ENCODE assay signal across 12 mouse cellular contexts in the genomic region with DNA sequence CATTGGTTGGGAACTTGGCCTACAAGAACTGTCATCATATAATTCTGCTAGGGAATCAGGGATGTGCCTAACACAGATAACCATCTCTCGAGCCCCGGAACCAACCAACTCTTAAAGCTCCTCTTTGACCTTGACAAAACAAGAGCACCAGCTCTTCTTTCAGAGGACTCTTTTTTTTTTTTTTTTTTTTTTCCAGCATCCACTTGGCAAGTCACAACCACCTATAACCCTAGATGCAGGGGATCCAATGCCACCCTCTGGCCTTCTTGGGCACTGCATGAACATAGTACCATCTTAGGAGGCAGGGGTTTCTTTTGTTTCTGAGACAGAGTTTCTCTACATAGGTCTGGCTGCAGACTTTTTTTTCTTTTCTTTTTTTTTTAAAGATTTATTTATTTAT. TPM values are rescaled to one million over a fixed set of nuclear protein-coding genes. Genes with fewer than 3 reads are reported as not detected.
DNase-seq lines count a peak whose midpoint lies in the region; ATAC-seq and TF ChIP-seq lines count a peak whose summit lies in the region.
"Had no signal": no experiment of that assay in that cellular context is flagged by ENCODE, and none has a peak within 500 bp of the region (broad histone marks: within the 10 kb centered on the region; RNA-seq: fewer than 3 reads in every experiment).

No protein-coding gene starts in this region.

- no peak for TF ChIP-seq POLR2A in cerebellum, adult 2 months (IDR thresholded peaks at IDR 0.05; ENCODE audit: borderline replicate concordance, insufficient read depth, low read length)

- TF ChIP-seq CTCF in layer of hippocampus, adult 2 months (conservative IDR thresholded peaks at IDR 0.05) = peak; percentile 56
- no peak for TF ChIP-seq CTCF in cerebellum, adult 2 months (IDR thresholded peaks at IDR 0.05; ENCODE audit: borderline replicate concordance, insufficient read depth, low read depth, low read length)

- H3K4me1 ChIP-seq in cerebellum, adult 2 months (ENCODE audit: control insufficient read depth, insufficient read depth, low read length) = no peaks in the 10 kb centered on the region
- H3K4me1 ChIP-seq: lung, embryonic 15.5 days; neural tube, embryonic 12.5 days had no signal

- no peaks in the 10 kb centered on the region for H3K27me3 ChIP-seq in cerebellum, adult 2 months (ENCODE audit: control insufficient read depth, insufficient read depth, low read length)
- H3K27me3 ChIP-seq: lung, embryonic 15.5 days; neural tube, embryonic 12.5 days had no signal

- H3K27ac ChIP-seq in layer of hippocampus, adult 2 months = no peak overlapping the region
- H3K27ac ChIP-seq in cerebellum, adult 2 months (ENCODE audit: insufficient read depth, low read length) = no peak overlapping the region
- H3K27ac ChIP-seq: lung, embryonic 15.5 days; neural tube, embryonic 12.5 days had no signal

- DNase-seq in CD4-positive, CD25-positive, alpha-beta regulatory T cell, adult 2 months (ENCODE audit: low read depth, low spot score) = peak; percentile 61
- DNase-seq in layer of hippocampus, adult 2 months (ENCODE audit: low spot score in 2 of 2) = no peak
- DNase-seq in layer of hippocampus, postnatal 14 days (ENCODE audit: low spot score in 2 of 2) = no peak
- DNase-seq in brain, adult 2 months (ENCODE audit: low read depth, low spot score) = peak; percentile 25
- peak; percentile 10 for DNase-seq in retina, postnatal 1 day
- DNase-seq in cerebellum, adult 2 months = no peak
- DNase-seq in cerebellum, postnatal 25 days = no peak
- DNase-seq: cerebellum, postnatal 36 days; heart, adult 18-20 months had no signal

- WGBS in cerebellum, adult 2 months = 90% methylated on average over 2 of the region's 2 CpGs

- no peak for ATAC-seq in CD4-positive, CD25-positive, alpha-beta regulatory T cell, adult 4 months

- H3K4me3 ChIP-seq in layer of hippocampus, adult 2 months = no peak overlapping the region
- no peak overlapping the region for H3K4me3 ChIP-seq in cerebellum, adult 2 months (replicated peaks; ENCODE audit: insufficient read depth, low read depth, low read length)
- H3K4me3 ChIP-seq: lung, embryonic 15.5 days; neural tube, embryonic 12.5 days had no signal

RNA-seq across cellular contexts. Expression of a gene that starts 10.4 kb away (rescaled TPM):
- polyA plus RNA-seq in CD4-positive, CD25-positive, alpha-beta regulatory T cell, adult 4 months (2017; shearing (Covaris generic)) = under 1 TPM; 0.27 to 0.58 TPM
- total RNA-seq in layer of hippocampus, adult 2 months (2021) = under 1 TPM; 0.25 to 0.33 TPM
- under 1 TPM; 0.39 to 0.45 TPM for total RNA-seq in layer of hippocampus, postnatal 14 days (2021)
- polyA plus RNA-seq in cerebellum, adult 2 months (2012; rRNA removed) = 0.16 and 0.27 TPM in 2 replicates

RNA-seq across cellular contexts. Expression of a gene that starts 41.9 kb away (rescaled TPM):
- polyA plus RNA-seq in CD4-positive, CD25-positive, alpha-beta regulatory T cell, adult 4 months (2017; shearing (Covaris generic)) = 1,000 to 10,000 TPM in 1 of 2 experiments, 100 to 1,000 TPM in 1; 868 to 1,085 TPM
- total RNA-seq in layer of hippocampus, adult 2 months (2021) = 100 to 1,000 TPM; 177 to 183 TPM
- 100 to 1,000 TPM; 193 to 202 TPM for total RNA-seq in layer of hippocampus, postnatal 14 days (2021)
- 120 and 124 TPM in 2 replicates for polyA plus RNA-seq in cerebellum, adult 2 months (2012; rRNA removed)

Comparison
In these comparisons a context has a peak if more than half of its experiments do, and no peak if none do; other contexts are left out.
1. DNase-seq: peak in CD4-positive, CD25-positive, alpha-beta regulatory T cell, adult 2 months (single experiment), brain, adult 2 months (single experiment) and retina, postnatal 1 day (single experiment); none in layer of hippocampus, adult 2 months (0 of 2), layer of hippocampus, postnatal 14 days (0 of 2), cerebellum, adult 2 months (0 of 2) and cerebellum, postnatal 25 days (0 of 2).